Mouse (Mus musculus) ovary, adult 18-20 months (tissue): ENCODE results near the gene Svs3a.
"Not testable (repeated sequence)": the region's sequence is repeated elsewhere in the genome, so short reads cannot be mapped to it uniquely, and the experiment has no call there.

Source experiments
- DNase-seq: peaks from one replicate; pipeline ENCODE4 v3.0.0; 2022; ENCODE audit warnings: low spot score, mixed read lengths

Gene Svs3a

DNA sequence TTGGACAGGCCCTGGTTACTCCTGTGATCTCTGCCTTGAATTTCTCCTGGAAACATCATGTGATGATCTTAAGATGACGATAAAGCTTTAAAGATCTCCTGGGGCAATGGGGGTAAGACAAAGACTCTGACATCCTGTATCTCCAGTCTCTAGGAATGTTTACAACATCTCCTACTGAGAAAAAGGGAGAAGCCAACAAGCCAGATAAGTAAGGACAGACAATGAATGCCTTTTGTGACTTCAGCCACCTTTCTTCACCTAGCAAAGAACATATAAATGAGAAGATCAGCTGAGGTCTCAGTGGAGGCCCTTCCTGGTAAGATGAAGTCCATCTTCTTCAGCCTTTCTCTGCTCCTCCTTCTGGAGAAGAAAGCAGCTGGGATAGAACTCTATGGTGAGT lies at the start of gene Svs3a:
Gene Svs3a, plus strand, starts transcription at position 301 of the 400 bp plus-strand sequence.
- not testable (repeated sequence) for DNase-seq

DNA sequence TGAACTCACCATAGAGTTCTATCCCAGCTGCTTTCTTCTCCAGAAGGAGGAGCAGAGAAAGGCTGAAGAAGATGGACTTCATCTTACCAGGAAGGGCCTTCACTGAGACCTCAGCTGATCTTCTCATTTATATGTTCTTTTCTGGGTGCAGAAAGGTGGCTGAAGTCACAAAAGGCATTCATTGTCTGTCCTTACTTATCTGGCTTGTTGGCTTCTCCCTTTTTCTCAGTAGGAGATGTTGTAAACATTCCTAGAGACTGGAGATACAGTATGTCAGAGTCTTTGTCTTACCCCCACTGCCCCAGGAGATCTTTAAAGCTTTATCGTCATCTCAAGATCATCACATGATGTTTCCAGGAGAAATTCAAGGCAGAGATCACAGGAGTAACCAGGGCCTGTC lies 32.5 kb upstream of the Svs3a start, which contains the start of gene Svs3b:
Gene Svs3b, minus strand, starts transcription at position 101 of the 400 bp plus-strand sequence.
- DNase-seq = not testable (repeated sequence)

GRCm38 (mm10) chr2:164278359-164278758 lies 10.7 kb upstream of the Svs3a start, which contains the start of gene Svs4:
Gene Svs4, minus strand, starts transcription at chr2:164278459.
- no peak for DNase-seq

- no peak for DNase-seq
Measured at GRCm38 (mm10) chr2:164312599-164312998, 23.5 kb downstream of the Svs3a start.

- not testable (repeated sequence) for DNase-seq
Measured at GRCm38 (mm10) chr2:164315460-164315859, 26.4 kb downstream of the Svs3a start.

- DNase-seq = not testable (repeated sequence)
Measured at GRCm38 (mm10) chr2:164316451-164316850, 27.4 kb downstream of the Svs3a start, which contains the start of gene Svs6. Gene Svs6, plus strand, starts transcription at chr2:164316751.

DNA sequence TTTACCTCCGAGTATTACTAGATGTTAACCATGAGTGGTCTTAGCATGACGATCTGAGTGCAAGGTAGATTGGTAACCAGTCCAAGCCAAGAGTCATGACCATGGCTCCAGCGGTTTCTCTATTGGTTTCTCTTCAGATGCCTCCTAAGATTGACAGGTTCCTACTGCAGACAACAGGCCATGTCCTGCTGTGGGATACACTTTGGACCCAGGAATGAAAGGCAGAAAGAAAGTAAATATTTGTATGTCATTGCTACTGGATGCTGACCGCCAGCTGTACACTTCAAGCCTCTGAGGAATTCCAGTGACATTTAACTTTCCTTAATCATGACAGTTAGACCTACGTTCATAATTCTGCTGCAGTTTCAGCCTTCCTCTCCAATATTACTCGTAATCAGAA lies 31.9 kb downstream of the Svs3a start:
- no peak for DNase-seq

GRCm38 (mm10) chr2:164332440-164332839 lies 43.4 kb downstream of the Svs3a start, which contains the start of gene Svs5:
Gene Svs5, plus strand, starts transcription at chr2:164332740.
- DNase-seq = not testable (repeated sequence)
